Mouse (Mus musculus) embryonic facial prominence, embryonic 11.5 days (tissue): ENCODE measurements around the gene Rmi1. TPM values are rescaled to one million over a fixed set of nuclear protein-coding genes. Genes with fewer than 3 reads are reported as not detected.
A peak's percentile ranks its signal among the peaks of the same experiment; 100 is the strongest.
"Not testable (repeated sequence)": the region's sequence is repeated elsewhere in the genome, so short reads cannot be mapped to it uniquely, and the experiment has no call there.

Source experiments
- ATAC-seq: fragments of 200-750 bp; cut with Nextera tagmentation; replicated peaks from 2 replicates; pipeline ENCODE4 v1.8.0; 2017; ENCODE audit warnings: low read depth; ENCODE audit not compliant: insufficient number of reproducible peaks, low FRiP score, low TSS enrichment
- DNase-seq: peaks from one replicate; pipeline ENCODE4 v3.0.0-alpha.2; 2015; ENCODE audit warnings: low spot score
- H3K27ac ChIP-seq: fragments of 300-500 bp; sonication (generic); replicated peaks from 2 replicates; pipeline ENCODE4 v1.5.1; 2014; ENCODE audit warnings: mild to moderate bottlenecking, low read depth, low read length, control low read depth
- H3K27me3 ChIP-seq: fragments of 300-500 bp; sonication (generic); 2 replicates; pipeline ENCODE4 v1.6.1; 2014; ENCODE audit warnings: mild to moderate bottlenecking, low read length, moderate library complexity, mixed read lengths; ENCODE audit not compliant: control insufficient read depth, insufficient read depth
- H3K36me3 ChIP-seq: fragments of 300-500 bp; sonication (generic); replicated peaks from 2 replicates; pipeline ENCODE4 v1.6.1; 2014; ENCODE audit warnings: low read depth, mild to moderate bottlenecking, low read length, moderate library complexity, mixed read lengths; ENCODE audit not compliant: control insufficient read depth, insufficient read depth
- H3K4me1 ChIP-seq: fragments of 300-500 bp; sonication (generic); 2 replicates; pipeline ENCODE4 v1.6.1; 2014; ENCODE audit warnings: low read length, mixed read lengths; ENCODE audit not compliant: control insufficient read depth, insufficient read depth
- H3K4me2 ChIP-seq: fragments of 300-500 bp; sonication (generic); 2 replicates; pipeline ENCODE4 v1.6.1; 2014; ENCODE audit warnings: low read depth, mild to moderate bottlenecking, control low read depth, low read length, moderate library complexity
- H3K4me3 ChIP-seq: fragments of 300-500 bp; sonication (generic); 2 replicates; pipeline ENCODE4 v1.5.1; 2014; ENCODE audit warnings: low read depth, low read length, control low read depth
- H3K9ac ChIP-seq: fragments of 300-500 bp; sonication (generic); replicated peaks from 2 replicates; pipeline ENCODE4 v1.6.1; 2014; ENCODE audit warnings: mild to moderate bottlenecking, control low read depth, low read length
- H3K9me3 ChIP-seq: fragments of 300-500 bp; sonication (generic); replicated peaks from 2 replicates; pipeline ENCODE4 v1.6.1; 2016; ENCODE audit warnings: mild to moderate bottlenecking, low read length, inconsistent platforms, mixed read lengths; ENCODE audit not compliant: control insufficient read depth
- WGBS: fragments of 180-500 bp; shearing (Covaris S2); extraction: QIAGEN DNeasy Blood & Tissue Kit; methylation state at CpG from one replicate; pipeline ENCODE4 v1.1.7; 2014; 5-methylcytosine and 5-hydroxymethylcytosine counted together
- microRNA counts: library from miRNA; unstranded; fragments of <30 nt; microRNA quantifications from one replicate; lab custom pipeline; 2016
- microRNA-seq: library from miRNA; unstranded; fragments of <30 nt; microRNA quantifications from one replicate; pipeline ENCODE4, GENCODE M21; 2016; ENCODE audit warnings: borderline number of aligned reads
- polyA plus RNA-seq: library from polyadenylated mRNA; unstranded; fragments of >200 nt; fragmentation: Nextera tagmentation; extraction: Ambion mirVana; gene quantifications from 2 replicates; pipeline ENCODE4 v1.2.1, GENCODE M21; 2014

The Rmi1 gene
- polyA plus RNA-seq, 1 experiment from 2014 or later, result 37.0 TPM

DNA sequence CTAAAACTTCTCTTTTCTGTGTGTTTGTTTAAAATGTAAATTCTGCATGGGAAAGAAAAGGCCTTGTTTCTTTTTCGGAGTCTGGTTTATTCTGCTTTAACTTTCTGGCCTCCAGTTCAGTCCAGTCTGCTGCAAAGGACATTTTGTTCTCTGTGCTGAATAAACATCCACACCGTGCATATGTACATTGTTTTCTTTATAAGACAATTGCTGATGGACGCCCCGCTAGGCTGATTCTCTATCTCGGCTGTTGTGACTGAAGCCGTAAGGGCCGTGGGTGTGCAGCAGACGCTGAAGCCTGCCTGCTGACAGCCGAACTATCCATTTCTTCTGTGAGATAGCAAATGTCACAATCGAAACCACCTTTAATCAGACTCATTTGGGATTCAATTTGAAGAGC, 54.5 kb downstream of the Rmi1 start:
- Histone ChIP-seq H3K9ac (no peak overlapping the region), H3K9me3 (no peaks in the 10 kb centered on the region), H3K36me3 (no peaks in the 10 kb centered on the region), H3K4me1 (no peaks in the 10 kb centered on the region), H3K27me3 (no peaks in the 10 kb centered on the region), H3K27ac (no peak overlapping the region), H3K4me3 (no peak overlapping the region), H3K4me2 (no peak overlapping the region)
- ATAC-seq, result no peak
- WGBS, result 71% methylated on average over 10 of the region's 10 CpGs
- DNase-seq, result no peak

DNA sequence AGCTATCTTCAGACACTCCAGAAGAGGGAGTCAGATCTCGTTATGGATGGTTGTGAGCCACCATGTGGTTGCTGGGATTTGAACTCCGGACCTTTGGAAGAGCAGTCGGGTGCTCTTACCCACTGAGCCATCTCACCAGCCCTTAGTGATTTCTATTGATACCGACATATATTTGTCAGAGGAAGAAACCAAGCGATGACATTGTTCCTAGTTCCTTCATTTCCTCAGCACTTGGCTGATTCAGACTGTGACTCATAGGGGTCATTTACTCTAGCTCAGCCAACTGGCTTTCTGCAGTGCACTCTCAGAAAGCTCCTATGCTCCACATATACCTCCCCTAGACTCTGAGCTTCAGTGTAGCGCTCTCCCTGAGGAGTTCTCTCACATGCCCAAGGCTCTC, 56.8 kb downstream of the Rmi1 start:
- H3K36me3 ChIP-seq, H3K27me3 ChIP-seq, H3K27ac ChIP-seq, H3K9me3 ChIP-seq, H3K4me3 ChIP-seq, ATAC-seq, H3K4me2 ChIP-seq, H3K4me1 ChIP-seq, DNase-seq, H3K9ac ChIP-seq: not testable (repeated sequence)
- 98% methylated on average over 6 of the region's 6 CpGs for WGBS

MicroRNA genes within 50 kb of the gene (microRNA counts, 519-probe panel; counts per million panel counts)
- 1,611 counts per million, percentile 9 among the panel's probes with 10 or more counts for microRNA mmu-miR-7a (lab: Ali Mortazavi, UCI)

Small RNAs within 50 kb of the gene (microRNA-seq; reads per million reads assigned to microRNA genes)
- 226 reads per million, percentile 54 among the genes with 10 or more reads in this experiment for gene Mir7-1

Other genes starting within 250 kb of the Rmi1 start
- gene Idnk, start 244.6 kb upstream of the Rmi1 start, polyA plus RNA-seq, result 41.8 and 44.2 TPM in 2 replicates
- gene Ubqln1, start 186.6 kb upstream of the Rmi1 start, polyA plus RNA-seq, result 142 and 144 TPM in 2 replicates
- 22.0 and 31.2 TPM in 2 replicates for gene Gkap1, start 126.5 kb upstream of the Rmi1 start, polyA plus RNA-seq
- gene Kif27, start 43.1 kb upstream of the Rmi1 start, polyA plus RNA-seq, result 1.2 TPM in 2 replicates
- 24.3 and 24.5 TPM in 2 replicates for gene 2210016F16Rik, start 17.0 kb upstream of the Rmi1 start, polyA plus RNA-seq
- gene Hnrnpk, start 1.1 kb downstream of the Rmi1 start, polyA plus RNA-seq, result 2,512 and 2,650 TPM in 2 replicates
- 0.07 TPM in 1 of 2 replicates, not detected in the other for gene Slc28a3, start 208.6 kb downstream of the Rmi1 start, polyA plus RNA-seq